Mouse (Mus musculus): ENCODE results near the gene Hoxa1. TPM values are rescaled to one million over a fixed set of nuclear protein-coding genes. Genes with fewer than 3 reads are reported as not detected.

Gene Hoxa1
- total and polyA plus RNA-seq, 3 experiments = 1.9 to 3.7 (median 3.2) TPM

DNA sequence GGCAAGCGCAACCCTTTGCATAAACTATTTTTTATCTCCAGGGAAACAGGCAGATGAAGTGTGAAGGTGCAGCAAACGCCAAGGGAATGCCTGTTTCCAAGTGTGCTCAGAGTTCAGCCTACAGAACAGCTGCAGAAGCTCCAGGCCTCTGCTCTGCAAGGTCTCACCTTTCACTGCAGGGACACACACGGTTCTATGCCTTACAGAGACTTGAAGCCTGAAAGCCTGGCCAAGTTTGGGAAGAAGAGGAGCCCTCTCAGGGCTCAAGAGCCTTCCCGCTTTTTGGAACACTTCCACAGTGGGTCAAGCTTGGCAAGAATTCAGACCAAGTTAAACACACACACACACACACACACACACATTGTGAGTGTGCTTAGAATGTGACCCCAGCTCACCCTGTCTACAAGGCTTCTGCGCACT is 31.1 kb upstream of the Hoxa1 start:
- in situ Hi-C loops (cut with MboI; ENCODE audit: low pct_ligation_motif_present, low pct_unique_long_range_greater_than_20kb, low sequenced_read_pairs) = no loop called here

DNA sequence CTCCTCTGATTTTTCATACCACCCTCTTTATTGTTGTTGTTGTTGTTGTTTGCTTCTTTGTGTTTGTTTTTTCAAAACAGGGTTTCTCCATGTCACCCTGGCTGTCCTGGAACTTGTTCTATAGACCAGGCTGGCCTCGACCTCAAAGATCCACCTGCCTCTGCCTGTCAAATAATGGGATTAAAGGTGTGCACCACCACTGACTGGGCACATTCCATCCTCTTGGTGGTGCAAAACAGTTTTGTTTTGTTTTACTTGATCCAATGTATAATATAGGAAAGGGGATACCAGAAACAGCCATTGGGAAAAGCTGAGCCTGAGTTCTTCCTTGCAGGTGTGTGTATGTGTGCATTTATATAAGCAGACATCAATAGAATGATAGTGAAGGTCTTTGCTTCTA is 28.4 kb upstream of the Hoxa1 start:
- dilution Hi-C loops (cut with MboI; ENCODE audit: extremely low pct_ligation_motif_present, extremely low pct_unique_long_range_greater_than_20kb, low sequenced_read_pairs) = no loop called here
- H3K9me3 ChIP-seq (replicated peaks; ENCODE audit: low read length) = no peaks in the 10 kb centered on the region
- no peaks in the 10 kb centered on the region for H3K79me2 ChIP-seq (replicated peaks; ENCODE audit: control insufficient read depth, extremely low read depth, insufficient read depth, poor library complexity, severe bottlenecking)
- H3K27me3 ChIP-seq (replicated peaks) = no peaks in the 10 kb centered on the region
- H3K9ac ChIP-seq (ENCODE audit: insufficient read depth, low read depth) = no peak overlapping the region
- no peak for DNase-seq (ENCODE audit: extremely low read depth)
- H3K27ac ChIP-seq (ENCODE audit: insufficient read depth, low read depth) = no peak overlapping the region
- H3K4me2 ChIP-seq (ENCODE audit: insufficient read depth, low read depth, poor library complexity, severe bottlenecking) = no peak overlapping the region
- no peaks in the 10 kb centered on the region for H3K4me1 ChIP-seq (ENCODE audit: control insufficient read depth in 1 of 2, insufficient read depth in 2 of 2)
- in situ Hi-C loops (cut with MboI; ENCODE audit: low pct_ligation_motif_present, low pct_unique_long_range_greater_than_20kb, low sequenced_read_pairs) = no loop called here
- H3K4me3 ChIP-seq (replicated peaks in 1 of 3; ENCODE audit: low read depth in 2 of 3, low read length in 2 of 3, poor library complexity in 1 of 3) = no peak overlapping the region
- peaks cover 0 to 2% of the 10 kb centered on the region in 2 experiments for H3K36me3 ChIP-seq (replicated peaks in 1 of 2; ENCODE audit: control insufficient read depth in 1 of 2, insufficient read depth in 1 of 2, low read length in 1 of 2)
- TF ChIP-seq RAD21 (IDR thresholded peaks at IDR 0.05; ENCODE audit: low read depth, low read length) (no peak), MEF2A (IDR thresholded peaks at IDR 0.05; ENCODE audit: borderline replicate concordance, low read depth, low read length) (no peak), EP300 (IDR thresholded peaks at IDR 0.05; ENCODE audit: low read length) (no peak), IRF4 (IDR thresholded peaks at IDR 0.05; ENCODE audit: low read depth, low read length) (no peak), TCF12 (IDR thresholded peaks at IDR 0.05; ENCODE audit: low read depth, low read length) (no peak), ZMIZ1 (IDR thresholded peaks at IDR 0.05; ENCODE audit: low read depth, low read length) (no peak), POLR2AphosphoS2 (IDR thresholded peaks at IDR 0.05; ENCODE audit: low read depth, low read length) (no peak), USF1 (IDR thresholded peaks at IDR 0.05; ENCODE audit: low read depth, low read length) (no peak), RCOR1 (conservative IDR thresholded peaks at IDR 0.05; ENCODE audit: low read depth, low read length) (no peak), MYC (IDR thresholded peaks at IDR 0.05; ENCODE audit: low read depth, low read length) (no peak), BHLHE40 (IDR thresholded peaks at IDR 0.05; ENCODE audit: low read depth, low read length) (no peak), ZKSCAN1 (IDR thresholded peaks at IDR 0.05; ENCODE audit: borderline replicate concordance, low read depth, low read length) (no peak), ELF1 (IDR thresholded peaks at IDR 0.05; ENCODE audit: low read depth, low read length) (no peak)

More for the DNA sequence above, 31.1 kb upstream of the Hoxa1 start:
- no peaks in the 10 kb centered on the region for H3K79me2 ChIP-seq (replicated peaks; ENCODE audit: control insufficient read depth, extremely low read depth, insufficient read depth, poor library complexity, severe bottlenecking)
- no peak overlapping the region for H3K27ac ChIP-seq (ENCODE audit: insufficient read depth, low read depth)
- no peak for DNase-seq (ENCODE audit: extremely low read depth)
- H3K4me2 ChIP-seq (ENCODE audit: insufficient read depth, low read depth, poor library complexity, severe bottlenecking) = no peak overlapping the region
- no peak overlapping the region for H3K4me3 ChIP-seq (replicated peaks in 1 of 3; ENCODE audit: low read depth in 2 of 3, low read length in 2 of 3, poor library complexity in 1 of 3)
- no peak overlapping the region for H3K9ac ChIP-seq (ENCODE audit: insufficient read depth, low read depth)
- H3K36me3 ChIP-seq (replicated peaks in 1 of 2; ENCODE audit: control insufficient read depth in 1 of 2, insufficient read depth in 1 of 2, low read length in 1 of 2) = peaks cover 0 to 2% of the 10 kb centered on the region in 2 experiments
- dilution Hi-C loops (cut with MboI; ENCODE audit: extremely low pct_ligation_motif_present, extremely low pct_unique_long_range_greater_than_20kb, low sequenced_read_pairs) = no loop called here
- TF ChIP-seq TCF12 (IDR thresholded peaks at IDR 0.05; ENCODE audit: low read depth, low read length) (no peak), RAD21 (IDR thresholded peaks at IDR 0.05; ENCODE audit: low read depth, low read length) (no peak), CHD1 (IDR thresholded peaks at IDR 0.05; ENCODE audit: low read depth, low read length) (no peak), MEF2A (IDR thresholded peaks at IDR 0.05; ENCODE audit: borderline replicate concordance, low read depth, low read length) (no peak), NRF1 (IDR thresholded peaks at IDR 0.05; ENCODE audit: low read depth, low read length) (no peak), ZC3H11A (IDR thresholded peaks at IDR 0.05; ENCODE audit: low read depth, low read length) (no peak), MAZ (IDR thresholded peaks at IDR 0.05; ENCODE audit: low read depth, low read length) (no peak), SIN3A (IDR thresholded peaks at IDR 0.05; ENCODE audit: low read length) (no peak), RCOR1 (conservative IDR thresholded peaks at IDR 0.05; ENCODE audit: low read depth, low read length) (no peak), MAX (IDR thresholded peaks at IDR 0.05; ENCODE audit: low read length) (no peak), BHLHE40 (IDR thresholded peaks at IDR 0.05; ENCODE audit: low read depth, low read length) (no peak), SMC3 (IDR thresholded peaks at IDR 0.05; ENCODE audit: low read depth, low read length) (no peak), POLR2A (IDR thresholded peaks at IDR 0.05; ENCODE audit: low read depth, low read length) (no peak), UBTF (IDR thresholded peaks at IDR 0.05; ENCODE audit: low read depth, low read length) (no peak), E2F4 (IDR thresholded peaks at IDR 0.05; ENCODE audit: insufficient replicate concordance, low read depth, low read length) (no peak), USF2 (conservative IDR thresholded peaks at IDR 0.05; ENCODE audit: low read depth, low read length) (no peak), KAT2A (IDR thresholded peaks at IDR 0.05; ENCODE audit: insufficient replicate concordance, low read length) (no peak)
- peaks cover 5% of the 10 kb centered on the region for H3K9me3 ChIP-seq (replicated peaks; ENCODE audit: low read length)
- no peaks in the 10 kb centered on the region for H3K27me3 ChIP-seq (replicated peaks)
- H3K4me1 ChIP-seq (ENCODE audit: control insufficient read depth in 1 of 2, insufficient read depth in 2 of 2) = peaks cover 0 to 13% of the 10 kb centered on the region in 2 experiments; a peak in 2 of 4 replicates
